Mouse (Mus musculus): Measurements from ENCODE around the gene Olfr67.

DNA sequence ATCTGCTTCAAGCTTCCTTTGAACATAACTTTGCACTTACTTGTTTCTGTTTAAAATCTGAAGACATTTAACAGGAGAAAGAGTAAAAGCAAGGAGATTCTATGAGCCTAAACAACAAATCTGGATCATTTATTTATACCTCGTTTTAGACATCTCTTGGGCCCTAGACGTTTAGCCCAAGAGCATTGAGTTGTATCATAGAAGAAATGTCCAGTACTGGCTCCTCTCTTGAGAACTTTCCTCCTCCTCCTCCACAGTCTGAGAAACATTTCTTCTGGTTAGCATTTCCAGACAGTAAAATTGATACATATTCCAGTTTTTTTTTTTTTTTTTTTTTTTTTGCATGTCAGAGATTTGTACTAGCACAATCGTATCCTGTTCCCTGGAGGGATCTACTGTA is at the start of gene Olfr67:
- no peak for TF ChIP-seq POLR2A (IDR thresholded peaks at IDR 0.05; ENCODE audit: borderline replicate concordance, control insufficient read depth, low read depth, low read length)
- TF ChIP-seq CTCF (IDR thresholded peaks at IDR 0.05; ENCODE audit: control insufficient read depth, insufficient read depth, low read length), result no peak

All from bone marrow, adult 2 months (tissue).